Mouse (Mus musculus) forebrain, embryonic 16.5 days (tissue): ENCODE results near the gene Gm14851. TPM values are rescaled to one million over a fixed set of nuclear protein-coding genes. Genes with fewer than 3 reads are reported as not detected.
"Not testable (repeated sequence)": the region's sequence is repeated elsewhere in the genome, so short reads cannot be mapped to it uniquely, and the experiment has no call there.

Experiments used
- ATAC-seq: fragments of 200-750 bp; cut with Nextera tagmentation; 2 replicates; pipeline ENCODE4 v1.8.0; 2017; ENCODE audit warnings: mild to moderate bottlenecking, moderate library complexity
- H3K27ac ChIP-seq: fragments of 300-500 bp; sonication (generic); 2 replicates; pipeline ENCODE4 v1.5.1; 2014; ENCODE audit warnings: low read length, control low read depth
- H3K27me3 ChIP-seq: fragments of 300-500 bp; sonication (generic); replicated peaks from 2 replicates; pipeline ENCODE4 v1.6.1; 2014; ENCODE audit warnings: low read length; ENCODE audit not compliant: control insufficient read depth, insufficient read depth
- H3K36me3 ChIP-seq: fragments of 300-500 bp; sonication (generic); 2 replicates; pipeline ENCODE4 v1.6.1; 2014; ENCODE audit not compliant: control insufficient read depth, insufficient read depth
- H3K4me1 ChIP-seq: fragments of 300-500 bp; sonication (generic); replicated peaks from 2 replicates; pipeline ENCODE4 v1.6.1; 2014; ENCODE audit warnings: low read length; ENCODE audit not compliant: control insufficient read depth, insufficient read depth
- H3K4me2 ChIP-seq: fragments of 300-500 bp; sonication (generic); 2 replicates; pipeline ENCODE4 v1.6.1; 2014; ENCODE audit warnings: mild to moderate bottlenecking, low read length, control low read depth
- H3K4me3 ChIP-seq: fragments of 300-500 bp; sonication (generic); replicated peaks from 2 replicates; pipeline ENCODE4 v1.5.1; 2014; ENCODE audit warnings: mild to moderate bottlenecking, low read length, control low read depth
- H3K9ac ChIP-seq: fragments of 300-500 bp; sonication (generic); replicated peaks from 2 replicates; pipeline ENCODE4 v1.6.1; 2014; ENCODE audit warnings: low read depth, low read length, control low read depth
- H3K9me3 ChIP-seq: fragments of 300-500 bp; sonication (generic); 2 replicates; pipeline ENCODE4 v1.6.1; 2016; ENCODE audit warnings: low read length; ENCODE audit not compliant: control insufficient read depth
- WGBS: fragments of 180-500 bp; shearing (Covaris S2); extraction: QIAGEN DNeasy Blood & Tissue Kit; methylation state at CpG from one replicate; pipeline ENCODE4 v1.1.7; 2014; 5-methylcytosine and 5-hydroxymethylcytosine counted together
- polyA plus RNA-seq: library from polyadenylated mRNA; unstranded; fragments of >200 nt; fragmentation: Nextera tagmentation; extraction: Ambion mirVana; gene quantifications from 2 replicates; pipeline ENCODE4 v1.2.1, GENCODE M21; 2015

The Gm14851 gene
- polyA plus RNA-seq, result not detected in 2 replicates

DNA sequence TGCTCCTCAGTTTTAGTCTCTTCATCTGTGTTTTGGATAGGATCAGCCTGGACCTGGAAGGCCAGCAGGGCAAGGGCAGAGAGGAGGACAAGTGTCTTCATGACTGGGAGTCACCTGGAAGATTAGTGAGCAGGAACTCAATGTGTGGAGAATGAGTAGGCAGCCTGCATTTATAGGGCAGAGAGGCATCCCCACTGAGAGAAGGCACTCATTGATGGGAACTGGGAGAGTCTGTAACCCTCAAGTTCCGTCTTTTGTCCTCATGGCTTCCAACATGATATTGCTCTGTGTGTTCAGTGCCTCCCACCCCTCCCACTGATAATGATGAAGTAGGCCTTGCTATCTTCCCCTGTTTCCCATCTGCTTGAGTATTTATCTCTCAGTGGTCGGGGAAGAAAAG, at the start of gene Gm14851:
TSS of gene Gm14851 (minus strand) at position 101 of the 400 bp plus-strand sequence.
- not testable (repeated sequence) for H3K27ac ChIP-seq, ATAC-seq, H3K27me3 ChIP-seq, H3K36me3 ChIP-seq, H3K9me3 ChIP-seq, H3K4me3 ChIP-seq, H3K4me2 ChIP-seq, H3K9ac ChIP-seq, H3K4me1 ChIP-seq
- WGBS, result no CpG with 5 or more reads among the region's 2 CpGs

DNA sequence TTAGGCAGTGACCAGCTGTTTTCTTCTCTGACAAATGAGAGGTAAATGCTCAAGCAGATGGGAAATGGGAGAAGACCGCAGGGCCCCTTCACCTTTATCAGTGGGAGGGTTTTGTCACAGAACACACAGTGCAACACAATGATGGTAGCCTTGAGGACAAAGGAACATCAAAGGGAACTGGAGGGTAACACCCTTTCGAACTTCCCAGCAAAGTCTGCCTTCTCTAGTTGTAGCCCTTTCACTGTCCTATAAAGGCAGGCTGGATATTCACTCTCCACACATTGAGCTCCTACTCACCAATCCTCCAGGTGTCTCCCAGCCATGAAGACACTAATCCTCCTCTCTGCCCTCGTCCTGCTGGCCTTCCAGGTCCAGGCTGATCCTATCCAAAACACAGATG, 38.5 kb upstream of the Gm14851 start, which contains the start of gene Defa30:
TSS of gene Defa30 (plus strand) at position 301 of the 400 bp plus-strand sequence.
- H3K27ac ChIP-seq, H3K27me3 ChIP-seq, ATAC-seq, H3K4me1 ChIP-seq, H3K36me3 ChIP-seq, H3K4me3 ChIP-seq, H3K4me2 ChIP-seq, H3K9ac ChIP-seq, H3K9me3 ChIP-seq: not testable (repeated sequence)
- 47% methylated on average over 3 of the region's 3 CpGs for WGBS

DNA sequence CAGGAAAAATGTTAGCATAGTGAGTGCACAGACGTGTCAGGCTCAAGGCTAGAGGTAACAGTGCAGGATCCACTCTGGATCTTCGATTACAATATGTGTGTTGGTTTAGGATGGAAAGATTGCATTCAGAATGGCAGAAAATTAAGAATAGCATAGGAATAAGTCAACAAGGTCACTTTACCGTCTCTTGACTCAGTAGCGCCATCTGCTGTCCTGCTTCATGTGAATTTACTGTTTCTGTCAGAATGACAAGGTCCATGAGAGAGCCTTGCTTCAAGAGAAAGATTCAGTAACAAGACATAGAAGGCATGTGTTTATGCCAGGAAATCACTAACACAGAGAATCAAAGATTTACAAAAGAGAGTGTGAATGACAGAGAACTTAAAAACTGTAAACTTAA, 2.7 kb downstream of the Gm14851 start:
- WGBS, result 49% methylated on average over 4 of the region's 4 CpGs
- ATAC-seq, result no peak

DNA sequence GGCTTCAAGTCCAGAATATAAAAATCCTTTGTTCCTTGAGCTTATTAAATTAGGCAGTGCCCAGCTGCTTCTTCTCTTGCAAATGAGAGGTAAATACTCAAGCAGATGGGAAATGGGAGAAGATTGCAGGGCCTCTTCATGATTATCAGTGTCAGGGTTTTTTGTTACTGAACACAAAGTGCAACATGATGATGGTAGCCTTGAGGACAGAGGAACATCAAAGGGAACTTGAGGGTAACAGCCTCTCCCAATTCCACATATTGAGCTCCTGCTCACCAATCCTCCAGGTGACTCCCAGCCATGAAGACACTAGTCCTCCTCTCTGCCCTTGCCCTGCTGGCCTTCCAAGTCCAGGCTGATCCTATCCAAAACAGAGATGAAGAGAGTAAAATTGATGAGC, 11.7 kb downstream of the Gm14851 start, which contains the start of gene Defa25:
TSS of gene Defa25 (plus strand) at position 301 of the 400 bp plus-strand sequence.
- not testable (repeated sequence) for H3K9me3 ChIP-seq, H3K4me3 ChIP-seq, H3K4me1 ChIP-seq, H3K27me3 ChIP-seq, ATAC-seq, H3K27ac ChIP-seq, H3K4me2 ChIP-seq, H3K36me3 ChIP-seq, H3K9ac ChIP-seq

More for the DNA sequence above, 2.7 kb downstream of the Gm14851 start:
- Histone ChIP-seq H3K27ac (no peak overlapping the region), H3K9ac (no peak overlapping the region), H3K4me3 (no peak overlapping the region), H3K36me3 (no peaks in the 10 kb centered on the region), H3K9me3 (no peaks in the 10 kb centered on the region; the same call in 1 of the 2 replicates), H3K4me2 (no peak overlapping the region), H3K27me3 (no peaks in the 10 kb centered on the region), H3K4me1 (no peaks in the 10 kb centered on the region)

DNA sequence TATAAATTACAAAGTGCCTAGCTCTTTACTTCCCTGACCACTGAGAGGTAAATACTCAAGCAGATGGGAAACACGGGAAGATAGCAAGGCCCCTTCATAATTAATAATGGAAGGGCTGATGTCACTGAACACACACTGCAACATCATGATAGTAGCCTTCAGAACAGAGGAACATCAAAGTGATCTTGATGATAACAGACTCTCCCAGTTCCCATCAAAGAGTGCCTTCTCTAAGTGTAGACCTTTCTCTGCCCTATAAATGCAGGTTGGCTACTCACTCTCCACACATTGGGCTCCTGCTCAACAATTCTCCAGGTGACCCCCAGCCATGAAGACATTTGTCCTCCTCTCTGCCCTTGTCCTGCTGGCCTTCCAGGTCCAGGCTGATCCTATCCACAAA, 31.1 kb downstream of the Gm14851 start, which contains the start of gene Defa35:
TSS of gene Defa35 (plus strand) at position 301 of the 400 bp plus-strand sequence.
- not testable (repeated sequence) for H3K4me1 ChIP-seq, H3K27ac ChIP-seq, H3K9me3 ChIP-seq, H3K27me3 ChIP-seq, H3K9ac ChIP-seq, H3K4me2 ChIP-seq, ATAC-seq, H3K36me3 ChIP-seq, H3K4me3 ChIP-seq
- WGBS, result 83% methylated on average over 1 of the region's 1 CpGs

GRCm38 (mm10) chr8:21054747-21055146, 41.1 kb downstream of the Gm14851 start, which contains the start of gene Defa23:
Gene Defa23 (plus strand): TSS chr8:21055047.
- WGBS, result no CpG with 5 or more reads among the region's 1 CpGs
- H3K36me3 ChIP-seq, H3K9ac ChIP-seq, ATAC-seq, H3K9me3 ChIP-seq, H3K4me2 ChIP-seq, H3K27me3 ChIP-seq, H3K4me1 ChIP-seq, H3K27ac ChIP-seq, H3K4me3 ChIP-seq: not testable (repeated sequence)

Other genes with a start within 250 kb of the Gm14851 start
- gene Defb33, start 203.4 kb downstream of the Gm14851 start, polyA plus RNA-seq, result not detected in 2 replicates
- gene Gm15056, start 193.4 kb downstream of the Gm14851 start, polyA plus RNA-seq, result not detected in 2 replicates
- gene Gm6040, start 174.0 kb downstream of the Gm14851 start, polyA plus RNA-seq, result not detected in 2 replicates
- gene AY761185, start 151.3 kb downstream of the Gm14851 start, polyA plus RNA-seq, result not detected in 2 replicates
- not detected in 2 replicates for gene Defa21, start 70.5 kb downstream of the Gm14851 start, polyA plus RNA-seq
- not detected in 2 replicates for gene Defa23, start 41.0 kb downstream of the Gm14851 start, polyA plus RNA-seq
- not detected in 2 replicates for gene Defa35, start 31.0 kb downstream of the Gm14851 start, polyA plus RNA-seq
- gene Defa25, start 11.6 kb downstream of the Gm14851 start, polyA plus RNA-seq, result not detected in 2 replicates
- not detected in 2 replicates for gene Defa30, start 38.6 kb upstream of the Gm14851 start, polyA plus RNA-seq
- gene Defa22, start 66.2 kb upstream of the Gm14851 start, polyA plus RNA-seq, result not detected in 2 replicates
- gene Defa31, start 95.6 kb upstream of the Gm14851 start, polyA plus RNA-seq, result not detected in 2 replicates
- gene Gm15293, start 105.5 kb upstream of the Gm14851 start, polyA plus RNA-seq, result not detected in 2 replicates
- gene Gm15292, start 153.7 kb upstream of the Gm14851 start, polyA plus RNA-seq, result not detected in 2 replicates
- not detected in 2 replicates for gene Defa27, start 219.5 kb upstream of the Gm14851 start, polyA plus RNA-seq
- gene Defa29, start 231.0 kb upstream of the Gm14851 start, polyA plus RNA-seq, result not detected in 2 replicates